Mouse (Mus musculus): ENCODE results near the gene Dkkl1.

DNA sequence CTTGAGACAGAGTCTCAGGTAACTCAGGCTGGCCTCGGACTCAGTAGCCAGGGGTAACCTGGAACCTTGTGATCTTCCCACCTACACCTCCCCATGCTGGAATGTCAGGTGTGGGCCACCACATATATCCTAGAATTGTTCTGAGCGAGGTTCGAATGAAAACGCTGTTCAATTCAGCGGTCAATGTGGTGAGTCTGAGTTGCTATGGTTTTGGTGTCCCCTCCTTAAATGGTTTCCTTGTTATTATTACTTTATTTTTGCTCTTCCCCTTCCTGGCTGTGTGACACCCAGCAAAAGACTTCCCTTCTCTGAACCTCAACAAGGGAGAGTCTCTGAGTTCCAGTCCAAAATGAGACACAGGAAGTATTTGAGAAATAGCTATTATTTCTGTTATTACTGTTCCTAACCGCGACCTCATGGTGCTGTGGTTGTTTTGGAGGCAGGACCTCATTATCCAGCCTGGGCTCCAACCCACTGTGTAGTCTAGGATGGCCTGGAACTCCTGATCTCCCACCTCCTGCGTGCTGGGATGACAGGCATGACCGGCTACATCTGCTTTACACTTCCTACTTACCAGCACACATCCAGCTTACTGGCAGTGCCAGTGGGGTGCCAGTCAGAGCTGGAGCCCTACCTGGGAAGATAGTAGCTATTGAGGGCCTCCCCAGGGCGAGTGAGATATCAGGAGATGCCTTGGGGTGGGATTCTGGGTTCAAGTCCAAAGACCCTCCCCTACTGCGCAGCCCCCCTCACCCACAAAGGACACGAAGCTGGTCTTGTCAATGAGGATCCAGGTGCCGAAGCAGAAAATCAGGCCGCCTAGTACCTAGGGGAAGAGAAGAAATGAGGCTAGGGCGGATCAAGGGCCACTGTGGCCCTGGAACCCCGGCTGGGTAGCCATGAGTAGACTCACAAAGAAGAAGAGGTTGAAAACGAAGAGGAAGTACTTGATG lies 26.1 kb upstream of the Dkkl1 start:
- TF ChIP-seq CTCF (IDR thresholded peaks at IDR 0.05; ENCODE audit: control insufficient read depth, insufficient read depth, insufficient read length) (no peak), MYOG (IDR thresholded peaks at IDR 0.05; ENCODE audit: control insufficient read depth, extremely low read depth, insufficient read length) (no peak), MAX (IDR thresholded peaks at IDR 0.05) (no peak), USF1 (IDR thresholded peaks at IDR 0.05; ENCODE audit: low read depth) (no peak)
